Mouse (Mus musculus) myocyte (in vitro differentiated cells): ENCODE results near the gene Jmjd6. TPM values are rescaled to one million over a fixed set of nuclear protein-coding genes. Genes with fewer than 3 reads are reported as not detected.
A peak's percentile ranks its signal among the peaks of the same experiment; 100 is the strongest.
"Not testable (repeated sequence)": the region's sequence is repeated elsewhere in the genome, so short reads cannot be mapped to it uniquely, and the experiment has no call there.

Source experiments
- H3K27me3 ChIP-seq: one replicate; pipeline ENCODE4 v1.6.1; 2011; ENCODE audit not compliant: control insufficient read depth, insufficient read depth, insufficient read length
- H3K36me3 ChIP-seq: one replicate; pipeline ENCODE4 v1.6.1; 2011; ENCODE audit not compliant: control insufficient read depth, insufficient read depth
- H3K4me2 ChIP-seq: one replicate; pipeline ENCODE4 v1.6.1; 2011; ENCODE audit warnings: low read depth, control low read depth
- H3K4me3 ChIP-seq: one replicate; pipeline ENCODE4 v1.5.1; 2011; ENCODE audit warnings: mild to moderate bottlenecking, control low read depth, moderate library complexity
- H3K79me2 ChIP-seq: one replicate; pipeline ENCODE4 v1.6.1; 2011; ENCODE audit not compliant: control insufficient read depth, insufficient read depth
- H3ac ChIP-seq: one replicate; pipeline ENCODE4 v1.6.1; 2011; ENCODE audit not compliant: control insufficient read depth, insufficient read length
- CEBPB ChIP-seq: IDR thresholded peaks from 2 replicates; pipeline ENCODE4 v1.6.1; 2011; ENCODE audit warnings: mild to moderate bottlenecking, moderate library complexity; ENCODE audit not compliant: poor library complexity, insufficient read depth, severe bottlenecking
- E2F4 ChIP-seq: IDR thresholded peaks from one replicate; pipeline ENCODE4 v1.6.1; 2011; ENCODE audit warnings: mild to moderate bottlenecking, control low read depth, moderate library complexity; ENCODE audit not compliant: insufficient read depth
- MAX ChIP-seq: IDR thresholded peaks from one replicate; pipeline ENCODE4 v1.6.1; 2011; ENCODE audit warnings: low read depth, mild to moderate bottlenecking, control low read depth
- MYOD1 ChIP-seq, 3 experiments: IDR thresholded peaks; one replicate each; pipeline ENCODE4 v1.6.1; 2011; ENCODE audit warnings: control low read depth in 2 of 3, low read depth in 2 of 3, mild to moderate bottlenecking in 2 of 3, moderate library complexity in 1 of 3; ENCODE audit not compliant: insufficient read length in 2 of 3, control insufficient read depth in 1 of 3
- MYOG ChIP-seq, 3 experiments: IDR thresholded peaks; one replicate each; pipeline ENCODE4 v1.6.1; 2011; ENCODE audit warnings: control low read depth in 2 of 3, low read depth in 2 of 3, mild to moderate bottlenecking in 2 of 3; ENCODE audit not compliant: insufficient read length in 2 of 3, control insufficient read depth in 1 of 3, insufficient read depth in 1 of 3
- POLR2A ChIP-seq: IDR thresholded peaks from one replicate; pipeline ENCODE4 v1.6.1; 2011; ENCODE audit warnings: low read depth, mild to moderate bottlenecking, control low read depth, moderate library complexity; ENCODE audit not compliant: insufficient read length
- POLR2AphosphoS2 ChIP-seq: IDR thresholded peaks from one replicate; pipeline ENCODE4 v1.6.1; 2011; ENCODE audit warnings: low read depth, control low read depth; ENCODE audit not compliant: insufficient read length
- REST ChIP-seq: IDR thresholded peaks from one replicate; pipeline ENCODE4 v1.6.1; 2011; ENCODE audit warnings: mild to moderate bottlenecking, control low read depth, moderate library complexity; ENCODE audit not compliant: insufficient read depth, insufficient read length
- SRF ChIP-seq: IDR thresholded peaks from one replicate; pipeline ENCODE4 v1.6.1; 2011; ENCODE audit warnings: low read depth; ENCODE audit not compliant: control insufficient read depth, insufficient read length
- TCF12 ChIP-seq: IDR thresholded peaks from one replicate; pipeline ENCODE4 v1.6.1; 2011; ENCODE audit warnings: mild to moderate bottlenecking, control low read depth; ENCODE audit not compliant: poor library complexity, insufficient read depth, severe bottlenecking
- TCF3 ChIP-seq: IDR thresholded peaks from one replicate; pipeline ENCODE4 v1.6.1; 2011; ENCODE audit warnings: low read depth, control low read depth; ENCODE audit not compliant: insufficient read length
- USF1 ChIP-seq: IDR thresholded peaks from one replicate; pipeline ENCODE4 v1.6.1; 2011; ENCODE audit warnings: low read depth, mild to moderate bottlenecking, control low read depth, moderate library complexity
- polyA plus RNA-seq: library from polyadenylated mRNA; unstranded; fragments of >200 nt; fragmentation: generic; extraction: Trizol; gene quantifications from one replicate; pipeline ENCODE4 v1.2.1, GENCODE M21; 2012; ENCODE audit warnings: missing spikeins

Jmjd6 gene
- polyA plus RNA-seq, 1 experiment: 55.1 TPM

DNA sequence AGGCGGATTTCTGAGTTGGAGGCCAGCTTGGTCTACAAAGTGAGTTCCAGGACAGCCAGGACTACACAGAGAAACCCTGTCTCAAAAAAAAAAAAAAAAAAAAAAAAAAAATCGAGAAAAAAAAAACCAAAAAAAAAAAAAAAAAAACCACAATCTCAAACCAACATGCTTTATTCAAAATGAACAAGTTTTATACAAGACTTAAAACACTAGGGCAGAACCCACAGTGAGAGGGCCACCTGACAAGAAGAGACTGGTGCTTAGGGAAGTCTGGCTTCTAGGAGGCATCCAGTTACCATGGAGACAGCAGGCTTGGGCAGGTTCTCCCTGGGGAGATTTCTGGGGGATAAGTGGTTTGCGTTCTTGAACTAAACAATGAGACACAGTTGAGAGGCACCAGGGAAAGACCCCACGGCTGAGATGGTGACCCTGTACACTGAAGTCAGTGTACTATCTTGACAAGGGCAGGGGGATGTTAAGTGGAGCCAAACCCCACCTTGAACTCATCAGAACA lies 11.0 kb downstream of the Jmjd6 start:
- Histone ChIP-seq H3K27me3 (no peaks in the 10 kb centered on the region), H3K4me2 (no peak overlapping the region), H3K79me2 (peaks cover 11% of the 10 kb centered on the region), H3ac (no peak overlapping the region), H3K36me3 (peaks cover 26% of the 10 kb centered on the region), H3K4me3 (no peak overlapping the region)
- no peak for TF ChIP-seq CEBPB
- no peak for TF ChIP-seq POLR2A
- TF ChIP-seq MYOG (IDR thresholded peaks at IDR 0.05; ENCODE audit: control insufficient read depth in 1 of 3, insufficient read depth in 1 of 3, insufficient read length in 2 of 3, low read depth in 2 of 3): no peak
- no peak for TF ChIP-seq MAX
- no peak for TF ChIP-seq E2F4
- TF ChIP-seq REST: no peak
- TF ChIP-seq TCF3: no peak

DNA sequence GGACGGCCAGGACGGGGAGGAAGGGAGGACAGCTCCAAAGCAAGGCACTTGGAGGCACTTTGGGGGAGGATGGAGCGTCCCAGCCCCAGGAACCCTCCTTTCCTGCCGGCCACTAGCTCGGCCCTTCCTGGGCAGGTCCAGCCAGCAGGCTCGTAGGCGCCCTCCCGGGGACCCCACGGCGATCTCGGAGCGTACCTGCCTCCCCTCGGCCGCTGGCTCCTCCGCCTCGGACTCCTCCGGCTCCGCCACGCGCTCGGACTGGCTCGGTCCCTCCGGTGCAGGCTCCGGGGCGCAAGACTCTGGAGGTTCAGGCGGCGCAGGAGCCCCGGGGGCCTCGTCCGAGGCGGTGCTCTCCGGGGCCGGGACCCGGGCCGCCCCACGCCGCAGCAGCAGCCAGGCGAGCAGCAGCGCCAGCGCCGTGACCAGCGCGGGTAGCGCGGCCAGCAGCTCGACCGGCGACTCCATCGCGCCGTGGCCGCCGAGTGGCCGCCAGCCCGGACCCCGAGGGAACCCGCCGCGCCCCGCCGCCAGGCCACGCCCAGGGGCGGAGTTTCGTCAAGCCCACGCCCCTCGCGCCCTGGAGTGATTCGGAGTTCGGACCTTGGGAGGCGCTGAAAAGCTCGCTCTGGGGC lies 15.6 kb downstream of the Jmjd6 start, which contains the start of gene Mxra7:
Gene Mxra7, minus strand, starts transcription at position 513 of the 632 bp plus-strand sequence.
- TF ChIP-seq MYOG (IDR thresholded peaks at IDR 0.05; ENCODE audit: control insufficient read depth in 1 of 3, insufficient read depth in 1 of 3, insufficient read length in 2 of 3, low read depth in 2 of 3) (peak in 1 of 3 experiments; percentile 24), POLR2AphosphoS2 (peak; percentile 99), TCF12 (no peak), TCF3 (peak; percentile 27), POLR2A (peak; percentile 99)
- H3K27me3 ChIP-seq: no peaks in the 10 kb centered on the region

DNA sequence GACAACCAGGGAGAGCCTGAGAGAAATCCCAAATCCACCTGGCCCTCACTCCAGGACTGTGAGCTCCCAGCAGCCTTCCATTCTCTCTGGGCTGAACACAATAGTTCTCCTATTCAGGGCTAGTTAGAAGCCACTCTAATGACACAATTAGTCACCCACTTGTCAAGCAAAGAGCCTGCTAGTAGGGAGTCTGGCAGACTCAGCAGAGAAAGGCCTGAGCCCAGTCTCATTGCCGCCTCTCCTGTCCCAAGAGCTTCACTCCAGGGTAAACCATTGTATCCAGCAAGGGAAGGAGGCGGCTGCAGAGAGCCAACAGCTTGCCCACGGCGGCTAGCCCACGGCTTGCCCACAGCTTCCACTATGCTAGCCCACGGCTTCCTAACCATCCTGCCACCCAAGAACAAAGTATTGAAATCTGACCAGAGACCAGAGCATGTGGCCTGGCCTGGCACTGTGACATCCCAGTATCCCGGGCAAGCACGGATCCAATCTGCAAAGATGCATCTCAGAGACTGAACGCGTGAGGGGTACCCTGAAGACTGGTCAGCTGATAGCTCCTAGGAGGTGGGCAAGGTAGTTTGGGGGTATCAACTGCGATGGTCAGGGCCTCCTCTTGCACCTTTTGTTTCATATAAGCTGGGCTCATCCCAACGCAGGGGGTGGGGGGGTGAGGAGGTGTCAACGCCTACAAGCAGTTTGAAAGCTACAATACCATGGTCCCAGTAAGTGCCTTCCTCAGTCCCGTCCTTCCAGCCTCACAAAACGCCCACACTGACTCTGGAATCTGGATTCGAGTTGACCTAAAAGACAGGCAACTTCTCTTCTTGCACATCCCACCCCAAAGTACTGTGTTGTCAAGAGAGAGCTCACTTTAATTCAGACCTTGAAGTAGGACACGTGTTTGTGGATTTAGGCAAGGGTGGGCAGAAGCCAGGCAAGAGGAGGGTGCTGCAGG lies 16.4 kb downstream of the Jmjd6 start:
- Histone ChIP-seq H3K36me3 (no peaks in the 10 kb centered on the region), H3ac (peak overlapping the region; percentile 59), H3K4me2 (peak overlapping the region; percentile 90), H3K4me3 (peak overlapping the region; percentile 61), H3K79me2 (peaks cover 60% of the 10 kb centered on the region), H3K27me3 (no peaks in the 10 kb centered on the region)
- peak in 1 of 3 experiments; percentile 54 for TF ChIP-seq MYOG (IDR thresholded peaks at IDR 0.05; ENCODE audit: control insufficient read depth in 1 of 3, insufficient read depth in 1 of 3, insufficient read length in 2 of 3, low read depth in 2 of 3)
- TF ChIP-seq USF1: no peak
- no peak for TF ChIP-seq POLR2AphosphoS2
- TF ChIP-seq SRF: no peak
- peak in 1 of 3 experiments; percentile 37 for TF ChIP-seq MYOD1 (IDR thresholded peaks at IDR 0.05; ENCODE audit: control insufficient read depth in 1 of 3, insufficient read length in 2 of 3, low read depth in 2 of 3)
- TF ChIP-seq REST: no peak
- TF ChIP-seq TCF3: no peak
- no peak for TF ChIP-seq TCF12
- no peak for TF ChIP-seq CEBPB
- TF ChIP-seq MAX: no peak
- TF ChIP-seq E2F4: no peak
- TF ChIP-seq POLR2A: peak; percentile 42

More for the DNA sequence above, 15.6 kb downstream of the Jmjd6 start, which contains the start of gene Mxra7:
- H3K4me2 ChIP-seq: peak within 1 kb of the TSS; percentile 90
- peak within 1 kb of the TSS; percentile 59 for H3ac ChIP-seq
- H3K4me3 ChIP-seq: peak within 1 kb of the TSS; percentile 61
- no peaks in the 10 kb centered on the region for H3K36me3 ChIP-seq
- peaks cover 52% of the 10 kb centered on the region for H3K79me2 ChIP-seq

DNA sequence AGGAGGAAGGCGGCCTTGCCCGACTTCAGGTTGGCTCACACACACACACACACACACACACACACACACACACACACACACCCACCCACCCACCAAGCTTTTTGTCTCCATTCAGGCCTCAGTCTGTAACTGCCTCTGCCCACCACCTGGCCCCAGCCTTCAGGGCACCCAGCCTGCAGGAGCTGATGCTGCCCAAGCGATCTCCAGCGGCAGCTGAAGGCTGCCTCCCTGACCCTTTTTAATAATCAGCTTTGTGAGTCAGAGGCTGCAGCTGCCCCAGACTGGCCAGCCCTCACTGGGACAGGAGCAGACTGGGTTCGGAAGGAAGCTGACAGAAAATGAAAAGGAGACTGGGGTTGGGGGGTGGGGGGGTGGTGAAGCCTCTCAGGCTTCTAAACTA lies 18.0 kb downstream of the Jmjd6 start:
- H3ac ChIP-seq: no peak overlapping the region
- H3K4me3 ChIP-seq: peak overlapping the region; percentile 61
- TF ChIP-seq MYOG (IDR thresholded peaks at IDR 0.05; ENCODE audit: control insufficient read depth in 1 of 3, insufficient read depth in 1 of 3, insufficient read length in 2 of 3, low read depth in 2 of 3) (peak; percentile 64 to 91 (median 78)), TCF12 (peak; percentile 89), POLR2A (no peak), MYOD1 (IDR thresholded peaks at IDR 0.05; ENCODE audit: control insufficient read depth in 1 of 3, insufficient read length in 2 of 3, low read depth in 2 of 3) (peak; percentile 93 to 99 (median 98)), TCF3 (peak; percentile 76), SRF (no peak), POLR2AphosphoS2 (peak; percentile 19)
- H3K4me2 ChIP-seq: peak overlapping the region; percentile 90
- H3K27me3 ChIP-seq: no peaks in the 10 kb centered on the region
- H3K36me3 ChIP-seq: no peaks in the 10 kb centered on the region
- H3K79me2 ChIP-seq: peaks cover 73% of the 10 kb centered on the region

DNA sequence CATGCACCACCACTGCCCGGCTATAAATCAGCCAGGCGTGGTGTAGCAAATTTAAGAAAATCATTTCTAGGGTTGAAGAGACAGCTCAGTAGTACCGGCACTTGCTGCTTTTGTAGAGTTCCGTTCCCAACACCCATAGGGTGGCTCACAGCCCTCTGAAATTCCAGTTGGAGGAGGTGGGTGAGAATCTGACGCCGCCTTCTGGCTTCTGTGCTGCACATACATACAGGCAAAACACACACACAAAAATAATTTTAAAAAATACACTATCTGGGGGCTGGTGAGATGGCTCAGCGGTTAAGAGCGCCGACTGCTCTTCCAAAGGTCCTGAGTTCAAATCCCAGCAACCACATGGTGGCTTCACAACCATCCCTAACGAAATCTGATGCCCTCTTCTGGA lies 19.4 kb downstream of the Jmjd6 start:
- peaks cover 86% of the 10 kb centered on the region for H3K79me2 ChIP-seq

More for the DNA sequence above, 19.4 kb downstream of the Jmjd6 start:
- H3K4me2 ChIP-seq, H3ac ChIP-seq, H3K4me3 ChIP-seq, H3K36me3 ChIP-seq, H3K27me3 ChIP-seq: not testable (repeated sequence)
